Mouse (Mus musculus) common myeloid progenitor, adult 5-6 weeks (primary cell): Measurements from ENCODE around the gene Hmox2. TPM values are rescaled to one million over a fixed set of nuclear protein-coding genes. Genes with fewer than 3 reads are reported as not detected.
A peak's percentile ranks its signal among the peaks of the same experiment; 100 is the strongest.

Source experiments
- ATAC-seq: replicated peaks from 2 replicates; pipeline ENCODE4 v1.8.0; 2016; ENCODE audit warnings: low read depth, mild to moderate bottlenecking, moderate TSS enrichment, inconsistent platforms; ENCODE audit not compliant: poor library complexity, severe bottlenecking
- total RNA-seq: library from RNA; stranded (forward); fragments of 200-1000, 187-1606 nt; gene quantifications from 2 replicates; pipeline ENCODE4 v1.2.3, GENCODE M21; 2017

Hmox2 gene
- total RNA-seq, 1 experiment from 2014 or later: 74.6 TPM

GRCm38 (mm10) chr16:4777171-4777904 is 51.2 kb downstream of the Hmox2 start:
- ATAC-seq: peak; percentile 75

GRCm38 (mm10) chr16:4777905-4778609 is 51.9 kb downstream of the Hmox2 start:
- ATAC-seq: no peak

GRCm38 (mm10) chr16:4778940-4779339 is 52.8 kb downstream of the Hmox2 start:
- ATAC-seq: no peak

DNA sequence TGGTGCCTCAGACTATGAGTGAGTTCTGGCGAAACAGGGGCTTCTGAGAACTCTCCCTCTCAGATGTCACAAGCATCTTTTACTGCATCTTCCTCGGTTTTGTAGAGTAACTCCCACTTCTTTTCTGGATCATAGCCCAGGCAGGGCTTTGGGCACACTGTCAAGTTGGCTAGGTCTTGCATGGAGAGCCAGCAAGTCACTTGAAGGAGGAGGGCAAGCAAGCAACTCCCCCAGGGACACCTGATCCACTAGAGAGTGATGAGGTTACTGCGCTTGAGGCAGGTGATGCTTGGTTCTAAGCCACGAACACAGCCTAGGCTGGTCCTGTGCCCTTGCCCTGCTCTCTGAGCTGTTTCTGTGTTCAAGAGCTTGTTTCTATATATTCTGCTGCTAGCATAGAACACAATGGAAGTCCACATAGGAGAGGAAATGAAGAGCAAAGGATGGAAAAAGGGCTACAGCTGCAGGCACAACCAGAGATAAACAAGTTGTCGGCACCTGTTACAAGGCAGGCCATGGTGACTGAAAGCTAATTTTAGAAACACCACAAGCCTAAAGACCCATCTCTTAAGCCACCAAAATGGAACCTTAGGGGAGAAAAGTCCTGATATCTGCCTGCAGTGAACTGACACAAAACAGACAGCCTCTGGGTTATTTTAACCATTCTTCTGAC is 55.5 kb downstream of the Hmox2 start:
- no peak for ATAC-seq

- ATAC-seq: peak; percentile 47; the same call in 1 of the 2 replicates
These were observed 56.4 kb downstream of the Hmox2 start for GRCm38 (mm10) chr16:4782515-4782914.

DNA sequence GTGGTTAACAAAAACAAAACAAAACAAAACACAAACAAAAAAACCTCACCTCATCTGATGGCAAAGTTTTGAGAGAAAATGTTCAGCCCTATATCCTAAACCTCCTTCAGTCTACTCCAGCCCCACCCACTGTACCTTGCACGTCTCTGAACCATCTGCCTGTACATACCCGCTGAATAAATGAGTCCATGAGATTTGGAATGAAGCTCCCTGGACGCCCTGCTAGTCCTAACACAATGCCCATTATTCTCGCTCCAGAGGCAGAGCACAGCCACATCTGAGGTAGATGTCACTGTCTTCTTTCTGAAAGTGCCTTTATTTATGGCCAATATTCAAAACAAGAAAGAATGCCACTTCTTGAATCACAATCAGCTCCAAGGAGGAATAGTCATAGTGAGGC is 59.5 kb downstream of the Hmox2 start:
- ATAC-seq: no peak

- no peak for ATAC-seq
These were observed 62.0 kb downstream of the Hmox2 start for GRCm38 (mm10) chr16:4788176-4788575.

GRCm38 (mm10) chr16:4789311-4789768 is 63.2 kb downstream of the Hmox2 start:
- ATAC-seq: peak; percentile 20

GRCm38 (mm10) chr16:4789810-4790559 is 63.8 kb downstream of the Hmox2 start, which contains the start of gene Cdip1:
Gene Cdip1, minus strand, starts transcription at chr16:4790292.
- ATAC-seq: peak; percentile 89

DNA sequence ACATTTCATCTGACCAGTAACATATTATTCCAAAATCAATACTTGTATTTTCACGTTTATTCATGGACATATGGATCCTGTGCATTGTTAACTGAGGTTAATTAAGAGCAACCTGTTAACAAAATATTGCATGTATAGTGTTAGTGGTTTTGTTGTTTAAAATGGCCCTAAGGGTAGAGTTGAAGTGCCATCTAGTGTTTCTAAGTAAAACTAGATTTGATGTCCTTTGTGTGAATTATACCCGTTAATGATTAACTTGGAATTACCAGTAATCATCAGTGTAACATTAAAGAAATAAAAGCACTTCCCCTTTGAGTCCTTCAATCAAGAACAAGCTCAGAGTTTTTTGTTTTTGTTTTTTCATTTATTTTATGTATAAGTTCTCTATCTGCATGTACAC is 65.2 kb downstream of the Hmox2 start:
- ATAC-seq: no peak

- ATAC-seq: no peak
These were observed 70.5 kb downstream of the Hmox2 start for GRCm38 (mm10) chr16:4796631-4797030.

Other genes with a start within 250 kb of the Hmox2 start
- gene Srl, start 184.5 kb upstream of the Hmox2 start, total RNA-seq: 14.1 and 23.1 TPM in 2 replicates
- gene Tfap4, start 166.5 kb upstream of the Hmox2 start, total RNA-seq: 53.1 and 60.7 TPM in 2 replicates
- 2.9 and 5.8 TPM in 2 replicates for gene Glis2, start 131.6 kb upstream of the Hmox2 start, total RNA-seq
- 8.3 and 11.1 TPM in 2 replicates for gene Pam16, start 101.4 kb upstream of the Hmox2 start, total RNA-seq
- gene Vasn, start 86.4 kb upstream of the Hmox2 start, total RNA-seq: 0.10 and 0.46 TPM in 2 replicates
- gene Dnaja3, start 86.4 kb upstream of the Hmox2 start, total RNA-seq: 55.8 and 68.1 TPM in 2 replicates
- gene Coro7, start 46.6 kb upstream of the Hmox2 start, total RNA-seq: 22.7 and 35.4 TPM in 2 replicates
- 82.2 and 90.3 TPM in 2 replicates for gene Nmral1, start 7.0 kb upstream of the Hmox2 start, total RNA-seq
- 16.2 and 17.2 TPM in 2 replicates for gene Cdip1, start 63.9 kb downstream of the Hmox2 start, total RNA-seq
- gene 4930562C15Rik, start 109.1 kb downstream of the Hmox2 start, total RNA-seq: not detected in 2 replicates
- gene Ubald1, start 154.0 kb downstream of the Hmox2 start, total RNA-seq: 19.6 and 25.8 TPM in 2 replicates
- gene Mgrn1, start 159.9 kb downstream of the Hmox2 start, total RNA-seq: 11.2 and 13.5 TPM in 2 replicates
- 11.5 and 17.5 TPM in 2 replicates for gene Nudt16l1, start 212.4 kb downstream of the Hmox2 start, total RNA-seq
- gene Anks3, start 237.8 kb downstream of the Hmox2 start, total RNA-seq: 16.4 and 25.4 TPM in 2 replicates